Mouse (Mus musculus) E14TG2a.4 (cell line): ENCODE data around the gene Tmppe.

ENCODE experiments used
- CTCF ChIP-seq: conservative IDR thresholded peaks from 2 replicates; pipeline ENCODE4 v1.5.1; 2014; ENCODE audit warnings: low read length
- NANOG ChIP-seq: IDR thresholded peaks from 2 replicates; pipeline ENCODE4 v1.6.1; 2014; ENCODE audit warnings: borderline replicate concordance, low read length, mixed read lengths

DNA sequence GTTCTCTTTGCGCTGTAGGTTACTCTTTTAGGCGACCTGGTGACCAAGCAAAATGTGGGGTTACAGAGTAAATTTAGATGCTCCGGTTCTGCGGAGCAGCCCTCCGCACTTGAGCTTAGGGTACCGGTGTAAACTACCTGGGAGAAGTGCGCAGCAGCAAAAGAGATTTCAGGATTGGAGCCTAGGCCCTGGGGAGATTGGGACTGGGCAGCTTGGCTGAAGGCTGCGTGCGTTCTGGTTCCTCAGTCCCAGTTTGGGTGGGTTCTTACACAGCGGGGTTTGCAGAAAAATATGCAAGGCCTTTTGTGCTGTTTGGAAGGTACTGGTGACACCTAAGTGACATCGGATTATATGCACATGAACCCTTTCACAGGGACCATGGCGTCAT, 32.4 kb upstream of the Tmppe start:
- TF ChIP-seq NANOG, result no peak
- no peak for TF ChIP-seq CTCF
